Mouse (Mus musculus) G1E (cell line): Measurements from ENCODE around the gene Glt1d1. TPM values are rescaled to one million over a fixed set of nuclear protein-coding genes. Genes with fewer than 3 reads are reported as not detected.

Experiments
- ATAC-seq: 2 replicates; pipeline ENCODE4 v1.8.0; 2016; ENCODE audit warnings: mild to moderate bottlenecking; ENCODE audit not compliant: insufficient number of reproducible peaks, poor library complexity, low FRiP score, severe bottlenecking; ENCODE audit errors: extremely low read depth
- DNase-seq: peaks from one replicate; pipeline ENCODE4 v3.0.0; 2012; ENCODE audit warnings: low spot score
- H3K27me3 ChIP-seq: 2 replicates; pipeline ENCODE4 v1.6.1; 2012; ENCODE audit warnings: mild to moderate bottlenecking, low read length, inconsistent platforms; ENCODE audit not compliant: insufficient read depth
- H3K36me3 ChIP-seq: replicated peaks from 2 replicates; pipeline ENCODE3; 2012; ENCODE audit warnings: mild to moderate bottlenecking, inconsistent platforms
- H3K4me1 ChIP-seq: 2 replicates; pipeline ENCODE4 v1.6.1; 2012; ENCODE audit warnings: low read depth, low read length, inconsistent platforms, mixed read lengths; ENCODE audit not compliant: insufficient read depth
- H3K4me3 ChIP-seq: 2 replicates; pipeline ENCODE4 v1.5.1; 2012; ENCODE audit warnings: low read depth, mild to moderate bottlenecking, inconsistent platforms, low read length, moderate library complexity, mixed read lengths
- H3K9me3 ChIP-seq: replicated peaks from 2 replicates; pipeline ENCODE4 v1.6.1; 2012; ENCODE audit warnings: inconsistent platforms
- CTCF ChIP-seq: IDR thresholded peaks from 2 replicates; pipeline ENCODE4 v1.5.1; 2012; ENCODE audit warnings: low read depth, low read length, inconsistent platforms, mixed read lengths
- GATA1 ChIP-seq: IDR thresholded peaks from 2 replicates; pipeline ENCODE4 v1.6.1; 2012; ENCODE audit warnings: borderline replicate concordance, low read length, inconsistent platforms, mixed read lengths
- GATA2 ChIP-seq: IDR thresholded peaks from 2 replicates; pipeline ENCODE4 v1.6.1; 2012; ENCODE audit warnings: low read depth, low read length, inconsistent platforms, borderline replicate concordance
- POLR2AphosphoS5 ChIP-seq: IDR thresholded peaks from 2 replicates; pipeline ENCODE4 v1.6.1; 2012; ENCODE audit warnings: low read depth, low read length, inconsistent platforms; ENCODE audit not compliant: insufficient replicate concordance
- TAL1 ChIP-seq: conservative IDR thresholded peaks from 2 replicates; pipeline ENCODE4 v1.6.1; 2012; ENCODE audit warnings: low read depth, low read length, inconsistent platforms, mixed read lengths
- polyA plus RNA-seq: library from polyadenylated mRNA; stranded (reverse); fragments of >175 nt; gene quantifications from 2 replicates; pipeline ENCODE4 v1.2.3, GENCODE M21; 2012
- total RNA-seq, 2 experiments: library from RNA; stranded (forward) in 1 of 2; stranded (reverse) in 1 of 2; fragments of 200-1000 nt in 1 of 2; fragments of >200 nt in 1 of 2; fragmentation: Nextera tagmentation in 1 of 2; gene quantifications; 2 replicates each; pipeline ENCODE4 v1.2.3; 2014 to 2017

Gene Glt1d1
- total and polyA plus RNA-seq, 3 experiments = 0.11 TPM; not detected in 2

GRCm38 (mm10) chr5:127638177-127638576 lies 6.1 kb downstream of the Glt1d1 start:
- peaks cover 51% of the 10 kb centered on the region for H3K9me3 ChIP-seq
- no peak for DNase-seq
- H3K36me3 ChIP-seq = no peaks in the 10 kb centered on the region
- ATAC-seq = no peak
- TF ChIP-seq GATA1 = no peak
- no peak overlapping the region for H3K4me3 ChIP-seq
- no peaks in the 10 kb centered on the region for H3K4me1 ChIP-seq
- H3K27me3 ChIP-seq = no peaks in the 10 kb centered on the region

GRCm38 (mm10) chr5:127639067-127639605 lies 7.1 kb downstream of the Glt1d1 start:
- H3K4me3 ChIP-seq = no peak overlapping the region
- no peak for ATAC-seq
- TF ChIP-seq POLR2AphosphoS5 (no peak), TAL1 (no peak), GATA2 (no peak), GATA1 (no peak), CTCF (no peak)

GRCm38 (mm10) chr5:127639635-127640034 lies 7.6 kb downstream of the Glt1d1 start:
- TF ChIP-seq CTCF = no peak
- TF ChIP-seq GATA1 = no peak
- no peak for TF ChIP-seq GATA2
- no peak for TF ChIP-seq TAL1
- TF ChIP-seq POLR2AphosphoS5 = no peak
- no peaks in the 10 kb centered on the region for H3K36me3 ChIP-seq
- no peaks in the 10 kb centered on the region for H3K27me3 ChIP-seq
- peaks cover 48% of the 10 kb centered on the region for H3K9me3 ChIP-seq
- no peaks in the 10 kb centered on the region for H3K4me1 ChIP-seq
- ATAC-seq (no peak), DNase-seq (no peak)
- H3K4me3 ChIP-seq = no peak overlapping the region

More at GRCm38 (mm10) chr5:127639067-127639605, 7.1 kb downstream of the Glt1d1 start:
- Histone ChIP-seq H3K9me3 (peaks cover 48% of the 10 kb centered on the region), H3K27me3 (no peaks in the 10 kb centered on the region), H3K4me1 (no peaks in the 10 kb centered on the region), H3K36me3 (no peaks in the 10 kb centered on the region)
- DNase-seq = no peak

- Histone ChIP-seq H3K9me3 (peaks cover 46% of the 10 kb centered on the region), H3K36me3 (no peaks in the 10 kb centered on the region), H3K27me3 (no peaks in the 10 kb centered on the region), H3K4me3 (no peak overlapping the region), H3K4me1 (no peaks in the 10 kb centered on the region)
- DNase-seq (no peak), ATAC-seq (no peak)
- TF ChIP-seq CTCF (no peak), POLR2AphosphoS5 (no peak), GATA2 (no peak), GATA1 (no peak), TAL1 (no peak)
Observed at GRCm38 (mm10) chr5:127640359-127640758, 8.3 kb downstream of the Glt1d1 start.

GRCm38 (mm10) chr5:127641185-127641958 lies 9.3 kb downstream of the Glt1d1 start:
- no peaks in the 10 kb centered on the region for H3K4me1 ChIP-seq
- ATAC-seq (no peak), DNase-seq (no peak)
- H3K36me3 ChIP-seq = no peaks in the 10 kb centered on the region
- no peak for TF ChIP-seq CTCF
- TF ChIP-seq POLR2AphosphoS5 = no peak
- no peak for TF ChIP-seq TAL1
- TF ChIP-seq GATA2 = no peak
- no peak for TF ChIP-seq GATA1
- no peaks in the 10 kb centered on the region for H3K27me3 ChIP-seq
- no peak overlapping the region for H3K4me3 ChIP-seq
- H3K9me3 ChIP-seq = peaks cover 44% of the 10 kb centered on the region

GRCm38 (mm10) chr5:127648046-127648445 lies 16.0 kb downstream of the Glt1d1 start:
- no peak for ATAC-seq
- DNase-seq = no peak
- no peak for TF ChIP-seq TAL1
- no peak for TF ChIP-seq GATA2
- TF ChIP-seq GATA1 = no peak
- TF ChIP-seq POLR2AphosphoS5 = no peak
- TF ChIP-seq CTCF = no peak
- Histone ChIP-seq H3K36me3 (no peaks in the 10 kb centered on the region), H3K9me3 (peaks cover 38% of the 10 kb centered on the region), H3K27me3 (no peaks in the 10 kb centered on the region), H3K4me1 (no peaks in the 10 kb centered on the region), H3K4me3 (no peak overlapping the region)
